Mouse (Mus musculus) cerebellum, adult 2 months (tissue): Measurements from ENCODE around the gene Grb2. TPM values are rescaled to one million over a fixed set of nuclear protein-coding genes. Genes with fewer than 3 reads are reported as not detected.

Source experiments
- DNase-seq, 2 experiments: peaks; one replicate each; pipeline ENCODE4 v3.0.0; 2021
- H3K27ac ChIP-seq: fragments of 200-500 bp; 2 replicates; pipeline ENCODE4 v1.5.1; 2012; ENCODE audit warnings: low read length, control low read depth, inconsistent platforms; ENCODE audit not compliant: insufficient read depth
- H3K27me3 ChIP-seq: fragments of 200-500 bp; 2 replicates; pipeline ENCODE4 v1.6.1; 2012; ENCODE audit warnings: inconsistent platforms, mild to moderate bottlenecking, low read length, moderate library complexity; ENCODE audit not compliant: control insufficient read depth, insufficient read depth
- H3K4me1 ChIP-seq: fragments of 200-500 bp; 2 replicates; pipeline ENCODE4 v1.6.1; 2011; ENCODE audit warnings: low read length; ENCODE audit not compliant: control insufficient read depth, insufficient read depth
- H3K4me3 ChIP-seq: fragments of 200-500 bp; replicated peaks from 2 replicates; pipeline ENCODE3; 2011; ENCODE audit warnings: mild to moderate bottlenecking, low read depth, low read length, control low read depth; ENCODE audit not compliant: insufficient read depth
- CTCF ChIP-seq: fragments of 200-500 bp; IDR thresholded peaks from 2 replicates; pipeline ENCODE4 v1.5.1; 2011; ENCODE audit warnings: low read depth, mild to moderate bottlenecking, control low read depth, low read length, moderate library complexity, borderline replicate concordance; ENCODE audit not compliant: insufficient read depth
- POLR2A ChIP-seq: fragments of 200-500 bp; IDR thresholded peaks from 2 replicates; pipeline ENCODE4 v1.6.1; 2011; ENCODE audit warnings: low read length, control low read depth, borderline replicate concordance; ENCODE audit not compliant: insufficient read depth
- WGBS: fragments of 180-500 bp; shearing (Covaris S2); methylation state at CpG from one replicate; pipeline ENCODE4 v1.1.7; 2018; 5-methylcytosine and 5-hydroxymethylcytosine counted together
- polyA plus RNA-seq: library from polyadenylated mRNA; depleted of rRNA; stranded (reverse); fragments of >200 nt; gene quantifications from 2 replicates; pipeline ENCODE4 v1.2.3, GENCODE M21; 2012

Grb2 gene
- polyA plus RNA-seq, 1 experiment: 132 TPM

DNA sequence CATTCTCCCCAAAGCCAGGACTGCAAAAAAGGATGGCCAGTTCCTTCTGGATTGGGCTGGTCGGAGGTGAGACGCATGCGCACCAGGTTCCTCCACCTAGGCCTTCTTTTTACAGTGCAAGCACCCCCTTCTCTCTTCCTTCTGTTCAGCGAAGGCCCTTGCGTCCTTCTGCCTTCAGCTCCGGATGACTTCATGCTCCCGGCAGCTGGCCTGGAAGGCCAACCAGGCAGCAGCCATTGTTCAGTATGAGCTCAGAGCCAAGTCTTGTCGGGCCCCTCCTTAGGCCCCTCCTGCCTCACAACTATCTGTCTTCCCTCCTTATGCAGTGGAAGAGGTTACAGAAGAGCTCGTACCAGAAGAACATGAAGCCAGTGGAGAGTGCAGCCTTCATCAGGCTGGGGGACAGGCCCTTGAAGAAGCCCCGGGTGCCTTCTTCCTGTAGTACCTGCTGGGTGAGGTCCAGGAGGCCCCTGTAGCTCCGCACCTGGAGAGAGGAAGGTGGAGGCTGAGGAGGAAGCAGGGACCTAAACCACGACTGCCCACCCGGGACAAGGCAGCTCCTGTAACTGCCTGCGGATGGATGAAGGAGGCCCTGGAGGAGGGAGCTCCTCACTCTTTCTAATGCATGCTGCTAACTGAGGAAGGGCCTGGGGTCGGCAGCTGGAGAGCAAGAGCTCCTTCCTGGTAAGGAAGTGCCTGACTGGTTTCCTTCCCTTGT is 93.1 kb downstream of the Grb2 start:
- no peak for DNase-seq
- WGBS: 61% methylated on average over 15 of the region's 15 CpGs

DNA sequence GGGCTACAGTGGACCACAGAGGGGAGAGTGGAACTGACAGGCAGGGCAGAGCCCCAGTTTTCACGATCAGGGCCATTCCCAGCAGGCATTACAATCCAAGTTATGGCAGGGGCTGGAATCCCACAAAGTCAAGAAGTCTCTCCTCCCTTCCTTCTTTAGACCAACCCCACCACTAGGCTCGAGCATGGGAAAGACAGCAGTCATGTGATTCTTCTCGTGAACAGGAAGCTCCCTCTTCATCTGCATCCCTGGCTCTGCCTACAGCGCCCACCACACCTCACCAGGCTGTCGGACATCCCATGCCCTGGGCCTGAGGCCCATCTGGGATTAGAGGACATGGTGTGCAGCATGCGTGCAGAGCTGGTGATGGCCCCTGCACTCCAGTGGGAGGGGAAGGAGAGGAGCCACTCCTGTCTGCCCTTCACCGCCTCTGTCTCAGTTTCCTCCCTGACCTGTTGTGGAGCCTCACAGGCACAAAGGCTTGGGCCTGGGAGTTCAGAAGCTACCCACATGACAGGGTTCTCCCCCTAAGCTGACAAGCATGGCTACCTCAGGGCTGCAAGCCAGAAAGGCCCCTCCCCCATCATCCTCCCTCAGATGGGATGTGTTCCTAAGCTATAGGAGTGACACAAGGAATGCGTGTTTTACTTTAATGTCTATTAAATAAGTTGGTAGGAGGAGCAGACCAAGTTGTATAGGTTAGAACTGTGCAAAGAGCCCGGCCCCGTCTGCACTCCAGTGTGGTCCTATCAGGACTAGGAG is 93.9 kb downstream of the Grb2 start:
- H3K4me1 ChIP-seq: no peaks in the 10 kb centered on the region
- TF ChIP-seq POLR2A (no peak), CTCF (no peak)
- H3K27ac ChIP-seq: no peak overlapping the region
- H3K4me3 ChIP-seq: no peak overlapping the region
- DNase-seq: no peak
- WGBS: 77% methylated on average over 10 of the region's 10 CpGs
- no peaks in the 10 kb centered on the region for H3K27me3 ChIP-seq

More for the DNA sequence above, 93.1 kb downstream of the Grb2 start:
- Histone ChIP-seq H3K27ac (no peak overlapping the region), H3K4me1 (no peaks in the 10 kb centered on the region), H3K4me3 (no peak overlapping the region), H3K27me3 (no peaks in the 10 kb centered on the region)
- TF ChIP-seq POLR2A (no peak), CTCF (no peak)

DNA sequence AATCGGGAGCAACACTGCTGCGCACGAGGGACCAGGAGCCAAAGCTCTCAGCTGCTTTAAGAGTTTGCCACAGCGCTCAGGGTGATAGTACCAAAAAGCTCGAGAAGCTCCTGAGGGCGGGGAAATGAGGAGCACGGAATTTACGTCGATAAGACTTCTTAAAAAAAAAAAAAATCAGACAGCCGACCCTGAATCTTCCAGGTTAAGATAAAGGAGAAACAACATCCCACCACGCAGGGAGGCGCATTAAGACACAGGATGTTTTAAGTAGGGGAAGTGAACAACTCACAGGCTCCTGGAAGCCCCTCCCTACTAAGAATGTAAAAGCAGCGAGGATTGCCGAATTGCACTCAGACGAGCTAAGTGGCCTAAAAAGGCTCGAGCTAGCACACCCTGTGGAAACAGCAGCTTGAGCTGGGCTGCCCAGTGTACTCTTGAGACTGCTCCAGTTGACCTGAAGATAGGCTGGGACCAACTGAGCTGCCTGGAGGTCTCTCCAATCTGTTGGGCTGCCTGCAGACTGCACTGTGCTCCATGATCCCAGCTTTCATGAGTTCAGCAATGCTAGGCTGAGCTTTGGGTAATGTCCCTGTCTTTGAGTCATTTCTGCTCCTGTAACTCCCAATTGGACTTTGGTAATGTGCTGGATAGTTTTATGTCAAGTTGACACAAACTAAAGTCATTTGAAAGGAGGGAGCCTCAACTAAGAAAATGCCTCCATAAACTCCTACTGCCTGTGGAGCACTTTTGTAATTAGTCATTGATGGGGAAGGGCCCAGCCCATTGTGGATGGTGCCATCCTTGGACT is 95.1 kb downstream of the Grb2 start:
- H3K27me3 ChIP-seq: no peaks in the 10 kb centered on the region
- peak overlapping the region; percentile 75 for H3K4me3 ChIP-seq
- 4% methylated on average over 16 of the region's 16 CpGs for WGBS
- no peak for DNase-seq
- TF ChIP-seq POLR2A: no peak
- TF ChIP-seq CTCF: no peak
- peak overlapping the region; percentile 88 for H3K27ac ChIP-seq
- 0 out of 2 replicates have a peak, but pooled peaks cover 4% of the 10 kb centered on the region for H3K4me1 ChIP-seq

DNA sequence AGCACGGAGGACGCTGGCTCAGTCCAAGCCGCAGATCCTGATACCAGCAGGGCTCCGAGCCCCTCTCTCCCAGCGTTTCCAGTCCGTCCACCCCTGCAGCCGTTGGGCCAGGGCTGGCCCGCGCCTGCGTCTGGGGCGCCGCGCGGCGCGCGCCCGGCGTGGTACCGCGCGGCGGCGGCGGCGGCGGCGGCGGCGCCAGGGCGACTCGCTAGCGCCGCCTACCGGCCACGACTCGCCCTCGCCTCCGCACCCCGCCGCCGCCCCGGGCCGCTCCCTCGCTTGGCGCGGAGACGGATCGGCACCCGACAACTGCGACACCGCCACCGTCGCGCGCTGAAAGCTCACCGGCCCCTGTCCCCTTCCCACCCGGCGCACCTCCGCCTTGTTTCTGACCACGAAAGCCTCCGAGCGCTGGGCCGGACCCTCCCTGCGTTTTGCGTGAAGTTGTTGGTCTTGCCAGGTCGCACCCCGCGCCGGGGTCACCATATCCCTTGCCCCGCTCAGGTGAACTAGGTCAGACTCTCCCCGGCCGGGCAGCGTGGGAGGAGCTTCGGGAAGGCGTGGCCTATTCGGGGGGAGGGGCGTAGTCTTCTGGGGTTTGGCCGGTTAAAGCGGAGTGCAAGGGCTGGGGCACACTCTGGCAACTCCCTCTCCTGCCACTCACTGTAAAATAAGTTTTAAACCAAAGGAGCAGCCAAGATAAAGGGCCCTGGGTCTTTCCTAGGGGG is 95.8 kb downstream of the Grb2 start, which contains the start of gene Mif4gd:
TSS of gene Mif4gd (minus strand) at position 560 of the 728 bp plus-strand sequence.
- peak within 1 kb of the TSS; percentile 91 for H3K4me3 ChIP-seq
- peak within 1 kb of the TSS; percentile 88 for H3K27ac ChIP-seq
- H3K4me1 ChIP-seq: 0 out of 2 replicates have a peak, but pooled peaks cover 4% of the 10 kb centered on the region
- TF ChIP-seq POLR2A (peak; percentile 72), CTCF (peak; percentile 46)
- DNase-seq: peak; percentile 90 to 95
- WGBS: under 1% methylated on average over 80 of the region's 80 CpGs
- H3K27me3 ChIP-seq: no peaks in the 10 kb centered on the region

DNA sequence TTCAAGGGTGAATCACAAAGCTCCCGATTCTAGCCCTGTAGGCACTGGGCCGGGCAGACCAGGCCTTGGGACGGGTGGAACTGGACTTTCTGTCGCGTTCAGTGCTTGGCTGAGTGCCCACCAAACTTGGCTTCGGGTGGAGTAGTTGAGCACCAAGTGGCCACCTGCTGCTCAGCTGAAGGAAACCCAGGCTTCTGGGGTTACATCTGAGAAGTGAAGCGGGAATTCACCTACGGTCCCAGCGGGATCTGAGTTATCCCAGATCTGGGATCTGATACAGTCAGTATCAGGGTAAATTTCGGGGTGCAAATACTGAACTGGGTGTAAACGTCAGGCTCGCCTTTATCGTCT is 96.4 kb downstream of the Grb2 start:
- TF ChIP-seq CTCF (no peak), POLR2A (no peak)
- DNase-seq: peak; percentile 78 to 79

DNA sequence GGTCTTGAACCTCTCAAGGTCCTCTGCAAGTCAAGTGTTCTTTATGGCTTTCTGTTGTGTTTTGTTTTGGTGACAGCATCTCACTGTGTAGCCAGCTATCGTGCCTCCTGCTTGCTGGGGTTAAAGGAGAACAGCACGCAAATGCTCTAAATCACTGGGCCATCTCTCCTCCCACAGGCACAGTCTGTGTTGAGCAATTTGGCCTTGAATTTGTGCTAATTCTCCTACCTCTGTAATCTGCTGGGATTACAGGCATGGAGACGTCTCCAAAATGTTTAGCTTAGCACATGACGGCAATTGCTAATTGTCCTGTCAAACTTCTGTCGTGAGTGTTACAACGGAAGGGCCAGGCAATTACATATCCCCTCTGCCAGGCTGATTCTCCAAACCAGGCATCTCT is 97.2 kb downstream of the Grb2 start:
- Histone ChIP-seq H3K27ac (no peak overlapping the region), H3K4me3 (no peak overlapping the region), H3K4me1 (0 out of 2 replicates have a peak, but pooled peaks cover 4% of the 10 kb centered on the region), H3K27me3 (no peaks in the 10 kb centered on the region)
- TF ChIP-seq CTCF (no peak), POLR2A (no peak)
- no peak for DNase-seq
- 67% methylated on average over 6 of the region's 6 CpGs for WGBS

More for the DNA sequence above, 96.4 kb downstream of the Grb2 start:
- Histone ChIP-seq H3K4me3 (peak overlapping the region; percentile 91), H3K27me3 (no peaks in the 10 kb centered on the region), H3K4me1 (0 out of 2 replicates have a peak, but pooled peaks cover 4% of the 10 kb centered on the region), H3K27ac (peak overlapping the region; percentile 79)
- under 1% methylated on average over 13 of the region's 13 CpGs for WGBS

DNA sequence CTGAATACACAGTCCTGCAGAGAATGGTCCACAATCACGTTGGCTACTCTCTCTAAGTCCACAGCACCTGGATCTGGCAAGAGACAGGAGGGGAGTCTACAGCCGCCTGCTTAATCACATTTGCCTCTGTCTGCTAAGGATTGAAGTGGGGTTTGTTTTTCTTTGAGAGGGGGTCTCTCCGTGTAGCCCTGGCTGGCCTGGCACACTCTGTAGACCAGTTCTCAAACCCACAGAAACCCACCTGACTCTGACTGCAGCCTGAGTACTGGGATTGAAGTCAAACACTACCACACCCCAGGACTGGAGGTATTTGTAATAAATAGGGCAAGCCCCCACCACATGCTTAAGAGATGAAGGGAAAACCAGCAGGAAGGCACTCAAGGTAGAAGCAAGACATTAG is 98.8 kb downstream of the Grb2 start:
- WGBS: 70% methylated on average over 3 of the region's 3 CpGs
- Histone ChIP-seq H3K4me3 (no peak overlapping the region), H3K4me1 (0 out of 2 replicates have a peak, but pooled peaks cover 4% of the 10 kb centered on the region), H3K27me3 (no peaks in the 10 kb centered on the region), H3K27ac (no peak overlapping the region)
- no peak for DNase-seq
- TF ChIP-seq POLR2A (no peak), CTCF (no peak)
